Mouse (Mus musculus) urinary bladder, postnatal 25 days (tissue): ENCODE data around the gene Cx3cr1.
A peak's percentile ranks its signal among the peaks of the same experiment; 100 is the strongest.
"Not testable (repeated sequence)": the region's sequence is repeated elsewhere in the genome, so short reads cannot be mapped to it uniquely, and the experiment has no call there.

Source experiments
- DNase-seq: peaks from one replicate; pipeline ENCODE4 v3.0.0; 2022; ENCODE audit warnings: low spot score

The Cx3cr1 gene

DNA sequence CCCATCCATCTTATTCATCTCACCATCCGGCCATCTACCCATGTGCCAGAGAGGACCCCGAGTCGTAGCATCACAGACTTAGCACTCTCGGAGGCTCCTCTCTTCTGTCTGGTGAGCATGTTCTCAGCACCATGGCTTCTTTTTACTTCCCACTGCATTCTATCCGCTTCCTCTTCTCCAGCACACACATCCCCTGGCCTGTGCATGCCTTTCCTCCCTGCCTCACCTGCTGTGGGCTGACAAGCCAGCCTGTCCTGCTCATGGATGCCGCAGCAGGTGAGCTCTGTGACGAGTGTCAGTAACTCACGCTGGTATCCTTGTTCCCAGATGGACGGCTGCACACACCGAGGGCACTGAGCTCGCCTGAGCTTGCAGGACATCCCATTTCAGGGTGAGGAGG, at the start of gene Cx3cr1:
Gene Cx3cr1, minus strand, starts transcription at position 101 of the 400 bp plus-strand sequence.
- DNase-seq: no peak

DNA sequence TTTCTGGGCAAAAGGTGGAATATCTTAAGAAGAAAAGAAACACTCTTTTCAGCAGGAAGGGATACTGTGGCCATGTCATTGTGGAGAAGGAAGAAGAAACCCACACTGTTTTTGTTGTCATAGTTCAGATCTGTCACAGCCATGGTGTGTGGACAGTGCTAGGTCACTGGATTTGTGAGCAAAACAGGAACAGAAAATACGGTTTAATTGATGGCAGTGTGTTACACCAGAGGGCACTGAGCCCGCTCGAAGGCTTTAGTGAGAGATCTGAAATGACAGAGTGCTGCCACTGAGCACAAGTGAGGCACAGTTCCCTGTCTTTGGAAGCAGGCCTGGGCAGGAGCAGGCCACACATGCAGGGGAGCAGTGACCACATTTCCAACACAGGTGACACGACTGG, 48.5 kb upstream of the Cx3cr1 start:
- DNase-seq: no peak

DNA sequence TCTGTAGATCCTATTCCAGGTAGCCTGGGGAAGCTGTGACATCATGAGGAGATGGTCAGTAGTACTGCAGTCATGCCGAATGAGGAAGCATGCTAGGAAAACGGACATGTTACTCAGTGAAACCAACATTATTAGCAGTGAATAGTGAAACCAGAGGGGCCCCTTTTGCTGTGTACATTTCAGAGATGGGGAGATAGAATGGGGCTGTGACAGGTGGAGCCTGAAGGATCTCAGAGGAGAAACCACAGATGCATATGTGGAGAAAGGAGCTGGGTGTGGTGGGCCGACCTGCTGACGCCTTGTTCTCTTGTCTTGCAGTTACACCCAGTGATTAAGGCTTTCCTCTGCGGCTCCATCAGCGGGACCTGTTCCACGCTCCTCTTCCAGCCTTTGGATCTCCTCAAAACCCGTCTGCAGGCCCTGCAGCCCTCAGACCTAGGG, 46.5 kb upstream of the Cx3cr1 start:
- DNase-seq: no peak

DNA sequence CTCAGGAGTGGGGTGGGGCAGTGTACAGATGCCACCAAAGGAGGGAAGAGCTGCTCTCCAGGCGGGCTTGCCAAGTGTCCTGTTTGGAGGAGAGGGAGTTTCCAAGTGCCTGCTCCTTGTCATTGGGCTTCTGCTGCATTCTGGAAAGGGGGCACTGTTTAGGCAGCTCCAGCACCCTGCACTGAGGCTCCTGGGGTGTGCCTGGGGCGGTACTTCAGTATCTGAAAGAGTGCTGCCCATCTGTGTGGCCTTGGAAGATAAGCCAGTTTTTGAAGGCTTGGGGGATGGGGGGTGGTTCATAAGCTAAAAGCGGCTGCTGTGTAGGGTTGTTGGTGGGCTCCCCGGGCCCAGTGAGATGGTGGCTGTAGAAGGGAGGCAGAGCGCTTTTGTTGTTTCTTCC, 45.9 kb upstream of the Cx3cr1 start:
- DNase-seq: no peak

DNA sequence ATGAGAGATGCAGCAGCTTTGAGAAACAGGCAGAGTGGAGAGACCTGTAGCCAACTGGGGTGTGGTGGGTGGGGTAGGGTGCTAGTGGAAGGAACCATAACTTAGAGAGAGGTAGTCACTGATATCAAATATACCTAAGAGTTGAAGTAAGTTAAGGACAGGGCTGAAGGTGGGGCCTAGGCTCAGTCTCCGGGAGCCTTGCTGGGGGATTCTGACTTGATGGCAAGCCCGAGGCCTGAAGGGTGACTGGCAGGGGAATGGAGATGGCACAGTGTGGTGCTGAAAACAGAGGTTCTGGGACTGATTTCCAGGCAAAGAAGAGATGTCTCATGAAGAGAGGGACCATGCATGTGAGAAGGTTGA, 45.1 kb upstream of the Cx3cr1 start:
- DNase-seq: no peak

DNA sequence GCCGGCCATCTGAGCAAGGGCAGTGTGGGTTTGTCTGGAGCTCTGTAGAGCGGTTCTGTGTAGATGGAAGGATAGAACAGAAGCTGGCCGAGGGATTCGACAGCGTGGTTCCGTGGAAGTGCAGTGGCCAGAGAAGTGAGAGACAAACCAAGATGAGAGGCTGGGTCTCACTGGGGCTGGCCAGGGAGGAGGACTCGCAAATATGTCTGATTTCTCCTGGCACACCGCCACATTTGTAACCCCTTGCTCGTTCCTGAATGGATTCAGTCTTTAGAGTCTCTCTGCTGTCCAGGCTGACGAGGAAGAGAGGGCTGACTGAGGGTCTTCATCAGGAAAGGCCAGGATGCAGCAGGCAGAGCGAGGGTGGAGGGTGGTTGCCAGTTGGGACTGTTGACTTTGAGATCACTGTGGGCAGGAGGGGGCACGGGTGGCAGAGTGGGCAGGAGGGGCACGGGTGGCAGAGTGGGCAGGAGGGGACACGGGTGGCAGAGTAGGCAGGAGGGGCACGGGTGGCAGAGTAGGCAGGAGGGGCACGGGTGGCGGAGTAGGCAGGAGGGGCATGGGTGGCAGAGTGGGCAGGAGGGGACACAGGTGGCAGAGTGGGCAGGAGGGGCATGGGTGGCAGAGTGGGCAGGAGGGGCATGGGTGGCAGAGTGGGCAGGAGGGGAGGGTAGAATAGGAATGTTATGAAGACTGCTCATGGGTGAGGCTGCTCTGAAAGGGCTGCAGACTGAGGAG, 44.5 kb upstream of the Cx3cr1 start:
- no peak for DNase-seq

DNA sequence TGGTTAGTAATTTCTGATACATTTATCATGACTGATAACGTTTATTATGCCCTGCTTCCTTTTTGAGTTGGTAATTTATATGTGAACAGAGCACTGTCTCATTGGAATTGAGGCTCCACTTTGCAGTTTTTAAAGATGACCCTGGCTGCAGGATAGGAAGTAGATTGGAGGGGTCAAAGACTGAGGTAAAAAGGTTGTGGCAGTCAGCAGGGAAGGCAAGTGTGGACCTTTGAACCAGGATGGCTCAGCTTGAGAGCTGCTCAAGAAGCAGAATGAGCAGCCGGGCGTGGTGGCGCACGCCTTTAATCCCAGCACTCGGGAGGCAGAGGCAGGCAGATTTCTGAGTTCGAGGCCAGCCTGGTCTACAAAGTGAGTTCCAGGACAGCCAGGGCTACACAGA, 43.8 kb upstream of the Cx3cr1 start:
- DNase-seq: no peak

DNA sequence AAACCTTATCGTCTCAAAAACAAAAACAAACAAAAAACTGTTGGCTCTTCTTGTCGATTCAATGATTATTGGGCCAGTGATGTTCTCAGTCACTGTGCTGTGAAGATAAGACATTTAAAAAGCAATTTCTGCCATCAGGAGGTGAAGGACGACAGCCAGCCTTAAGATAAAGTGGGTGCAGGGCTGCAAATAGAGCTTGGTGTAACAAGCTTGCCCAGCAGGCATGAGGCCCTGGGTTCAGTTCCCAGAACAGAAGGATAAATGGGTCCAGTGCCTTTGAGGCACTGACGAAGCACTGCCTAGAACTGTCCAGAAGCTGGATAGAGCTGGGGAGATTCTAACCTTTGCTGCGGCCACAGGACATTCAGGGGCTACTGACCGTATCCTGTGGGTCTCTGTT, 42.8 kb upstream of the Cx3cr1 start:
- DNase-seq: no peak

DNA sequence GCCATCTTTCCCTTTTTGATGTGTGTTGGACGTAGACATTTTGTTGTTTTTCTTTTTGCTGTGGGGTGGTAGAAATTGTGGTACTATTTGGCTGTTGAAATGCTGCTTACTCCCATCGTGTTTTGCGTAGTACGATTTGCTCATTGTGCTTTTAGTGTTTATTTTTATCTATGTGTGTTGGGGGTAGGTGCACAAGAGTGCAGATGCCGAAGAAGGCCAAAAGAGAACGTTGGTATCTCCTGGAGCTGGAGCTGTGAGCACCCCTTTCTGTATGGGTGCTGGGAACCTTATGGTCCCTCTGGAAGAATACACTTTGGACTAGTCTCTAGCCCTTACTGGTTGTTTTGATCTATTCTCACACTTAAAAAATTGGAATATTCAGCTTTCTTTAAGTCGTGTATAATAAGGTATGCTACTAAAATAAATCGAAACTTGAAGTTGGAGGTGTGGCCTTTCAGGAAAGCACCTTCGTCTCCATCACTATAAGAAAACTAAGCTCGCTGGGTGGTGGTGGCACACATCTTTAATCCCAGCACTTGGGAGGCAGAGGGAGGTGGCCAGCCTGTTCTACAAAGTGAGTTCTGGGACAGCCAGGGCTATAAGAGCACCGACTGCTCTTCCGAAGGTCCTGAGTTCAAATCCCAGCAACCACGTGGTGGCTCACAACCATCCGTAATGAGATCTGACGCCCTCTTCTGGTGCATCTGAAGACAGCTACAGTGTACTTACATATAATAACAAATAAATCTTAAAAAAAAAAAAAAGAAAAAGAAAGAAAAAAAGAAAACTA, 41.7 kb upstream of the Cx3cr1 start:
- no peak for DNase-seq

DNA sequence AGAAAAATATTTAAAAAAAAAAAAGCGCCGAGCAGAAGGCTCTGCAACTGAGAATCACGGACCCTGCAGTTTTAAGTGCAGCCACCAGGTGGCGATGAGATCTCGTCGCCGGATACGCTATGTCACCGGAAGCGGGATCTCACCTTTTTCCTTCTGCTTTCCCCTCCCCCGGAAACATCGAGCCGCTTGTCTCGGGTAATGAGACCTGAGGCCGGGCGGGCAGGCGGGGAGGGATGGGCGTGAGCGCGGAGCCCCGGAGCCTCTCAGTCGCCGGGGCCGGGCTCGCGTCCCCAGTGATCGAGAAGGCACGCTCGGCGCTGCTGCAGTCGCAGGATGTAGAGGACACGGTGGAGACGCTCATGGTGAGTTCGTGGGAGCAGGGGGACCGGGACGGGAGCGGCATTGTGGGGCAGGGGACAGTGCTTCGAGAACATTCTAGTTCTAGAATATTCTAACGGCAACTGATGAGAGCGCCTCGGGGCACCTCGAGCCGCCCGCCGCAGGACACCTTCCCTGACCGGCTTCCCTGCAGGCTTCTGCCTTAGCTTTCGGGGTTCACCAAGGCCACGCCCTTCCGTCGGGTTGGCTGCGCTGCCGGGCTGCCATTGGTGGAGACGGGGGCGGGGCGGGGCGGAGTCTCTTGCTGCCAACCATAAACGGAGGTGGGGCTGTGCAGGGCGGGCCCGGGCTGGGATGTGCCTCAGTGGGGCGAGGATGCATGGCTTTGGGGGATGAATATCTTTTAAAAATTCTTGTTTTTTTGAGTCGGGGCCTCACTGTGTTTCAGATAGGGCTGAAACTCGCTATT, 40.7 kb upstream of the Cx3cr1 start, which contains the start of gene Slc25a38:
Gene Slc25a38, plus strand, starts transcription at position 164 of the 808 bp plus-strand sequence.
- DNase-seq: peak; percentile 92

DNA sequence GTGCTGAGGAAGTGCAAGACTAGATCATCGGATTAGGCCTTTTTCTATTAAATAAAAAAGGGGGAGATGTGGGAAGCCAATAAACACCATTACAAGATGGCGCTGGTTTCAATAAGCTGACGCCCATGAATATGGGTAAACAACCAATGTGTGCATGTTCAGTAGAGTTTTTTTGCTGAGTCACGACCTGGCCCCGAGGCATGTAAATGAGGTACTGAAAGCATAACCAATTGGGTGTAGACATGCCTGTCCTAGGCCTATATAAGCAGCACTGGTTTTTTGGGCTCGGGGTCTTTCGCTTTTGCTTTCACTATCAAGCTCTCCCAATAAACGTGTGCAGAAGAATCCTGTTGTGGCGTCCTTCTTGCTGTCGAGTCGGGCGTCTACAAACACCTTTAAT, 39.3 kb upstream of the Cx3cr1 start:
- DNase-seq: not testable (repeated sequence)

DNA sequence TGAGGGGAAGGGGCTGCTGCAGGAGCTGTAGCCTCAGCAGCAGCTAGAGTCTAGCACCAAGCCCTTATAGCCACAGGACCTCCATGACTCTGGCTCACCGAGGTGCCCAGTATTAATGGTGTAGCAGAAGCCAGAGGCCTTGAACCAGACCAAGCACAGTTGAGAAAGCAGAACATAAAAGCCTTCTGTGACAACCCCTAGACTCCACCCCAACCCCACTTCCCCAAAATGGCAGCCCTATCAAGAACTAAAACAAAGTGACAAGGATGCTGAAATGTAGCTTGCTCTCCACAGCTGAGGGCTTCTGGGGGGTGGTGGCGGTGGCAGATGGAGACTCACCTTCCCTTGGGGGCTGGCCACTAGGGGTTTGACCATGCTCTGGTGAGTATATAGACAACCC, 31.5 kb upstream of the Cx3cr1 start:
- DNase-seq: no peak

DNA sequence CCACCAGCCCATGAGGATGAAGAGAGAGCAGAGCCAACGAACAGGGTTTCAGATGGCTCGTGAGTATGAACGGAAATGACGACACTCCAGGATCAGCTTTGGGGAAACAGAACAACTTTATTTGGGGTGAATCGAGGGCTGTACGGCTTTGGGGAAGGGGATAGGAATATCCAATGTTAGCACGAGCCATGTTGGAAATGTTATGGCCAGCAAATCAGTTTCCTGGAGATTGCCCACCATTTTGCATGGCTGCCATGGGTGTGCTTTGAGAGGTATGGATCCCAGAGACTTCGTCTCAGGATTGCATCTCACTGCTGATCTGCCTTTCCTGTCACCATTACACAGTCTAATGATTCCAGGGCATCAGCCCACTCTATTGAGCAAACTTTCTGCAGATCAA, 29.6 kb upstream of the Cx3cr1 start:
- DNase-seq: no peak

DNA sequence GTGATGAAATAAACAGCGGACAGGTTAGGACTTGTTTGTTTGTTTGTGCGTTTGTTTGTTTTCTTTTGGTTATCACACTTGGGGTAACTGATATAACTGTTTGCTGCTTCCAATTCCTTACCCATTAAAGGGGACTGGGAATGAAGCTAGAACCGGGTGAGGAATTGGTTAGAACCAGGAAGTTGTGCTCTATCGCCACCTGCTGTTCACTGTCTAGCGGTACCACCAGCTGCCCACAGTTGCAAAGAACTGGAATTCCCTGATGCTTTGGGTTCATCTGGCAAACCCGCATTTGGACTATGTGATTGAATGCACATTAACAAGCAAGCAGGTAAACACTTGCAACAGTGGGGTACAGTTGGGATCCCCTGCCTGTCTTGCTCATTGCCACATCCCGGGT, 29.0 kb upstream of the Cx3cr1 start:
- peak; percentile 68 for DNase-seq

DNA sequence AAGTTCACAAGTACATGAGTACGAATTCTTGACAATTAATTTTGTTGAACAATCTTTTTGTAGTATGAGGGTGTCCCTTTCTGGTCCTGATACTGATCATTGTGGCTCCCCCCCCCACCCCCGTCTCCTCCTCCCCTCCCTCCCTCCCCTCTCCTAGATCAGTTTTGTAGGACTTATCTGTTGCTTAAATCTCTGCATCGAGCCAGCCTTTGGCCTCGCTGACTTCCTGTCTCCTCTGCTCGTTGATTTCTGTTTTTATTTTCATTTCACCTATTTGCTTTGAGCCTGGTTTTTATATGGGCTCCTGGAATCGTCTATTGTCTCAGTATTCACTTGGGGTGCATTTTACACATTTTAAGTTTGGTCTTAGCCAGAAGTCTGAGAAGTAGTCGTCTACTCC, 26.2 kb upstream of the Cx3cr1 start:
- DNase-seq: no peak

DNA sequence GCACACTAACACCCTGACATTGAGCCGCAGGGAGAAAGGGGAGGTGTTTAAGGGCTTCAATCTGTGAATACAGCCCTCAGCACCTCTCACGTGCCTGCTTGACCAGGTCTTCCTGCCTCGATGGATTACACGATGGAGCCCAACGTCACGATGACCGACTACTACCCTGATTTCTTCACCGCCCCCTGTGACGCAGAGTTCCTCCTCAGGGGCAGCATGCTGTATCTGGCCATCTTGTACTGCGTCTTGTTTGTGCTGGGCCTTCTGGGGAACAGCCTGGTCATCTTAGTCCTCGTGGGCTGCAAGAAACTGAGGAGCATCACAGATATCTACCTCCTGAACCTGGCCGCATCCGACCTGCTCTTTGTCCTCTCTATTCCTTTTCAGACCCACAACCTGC, 24.0 kb upstream of the Cx3cr1 start:
- DNase-seq: no peak

DNA sequence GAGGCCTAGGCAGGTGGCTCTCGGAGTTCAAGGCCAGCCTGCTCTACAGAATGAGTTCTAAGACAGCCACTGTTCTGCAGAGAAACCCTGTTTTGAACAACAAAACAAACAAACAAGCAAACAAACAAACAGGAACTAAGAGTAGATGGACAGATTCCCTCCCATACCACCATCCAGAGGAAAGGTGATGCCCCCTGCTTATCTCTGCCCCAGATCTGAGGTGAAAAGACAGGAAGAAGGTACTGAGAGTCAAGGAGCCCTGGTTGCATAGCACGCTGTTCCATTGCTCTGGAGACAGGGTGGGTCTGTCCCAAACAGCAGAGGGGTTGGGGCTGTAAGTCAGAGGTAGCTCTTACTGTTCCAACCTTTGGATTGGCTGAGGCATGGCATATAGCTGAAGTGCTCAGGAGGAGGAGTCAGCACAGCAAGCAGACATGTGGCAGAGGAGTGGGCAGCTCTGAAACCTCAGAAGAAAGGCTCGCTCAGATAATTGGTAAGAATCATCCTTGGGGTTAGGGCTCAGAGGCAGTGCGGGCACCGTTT, 22.1 kb upstream of the Cx3cr1 start, which contains the start of gene Ccr8:
Gene Ccr8, plus strand, starts transcription at position 419 of the 543 bp plus-strand sequence.
- no peak for DNase-seq

DNA sequence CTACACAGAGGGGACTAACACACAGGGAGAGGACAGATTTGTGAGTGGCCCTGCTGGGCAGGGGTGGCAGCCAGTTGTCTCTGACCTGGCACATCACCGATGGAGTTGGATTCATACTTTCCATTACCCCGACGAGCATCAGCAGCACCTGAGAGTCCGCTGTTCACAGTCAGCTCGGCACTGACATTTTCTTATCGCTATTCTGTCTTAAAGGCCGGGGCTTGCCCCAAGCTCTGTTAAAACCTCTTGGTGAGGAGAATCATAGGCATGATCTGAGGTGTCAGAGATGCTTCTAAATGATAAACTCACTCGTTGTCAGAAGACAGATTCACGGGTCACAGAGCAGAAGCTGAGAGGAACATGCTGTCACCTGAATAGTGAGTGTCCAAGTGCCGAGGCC, 21.4 kb upstream of the Cx3cr1 start:
- no peak for DNase-seq

DNA sequence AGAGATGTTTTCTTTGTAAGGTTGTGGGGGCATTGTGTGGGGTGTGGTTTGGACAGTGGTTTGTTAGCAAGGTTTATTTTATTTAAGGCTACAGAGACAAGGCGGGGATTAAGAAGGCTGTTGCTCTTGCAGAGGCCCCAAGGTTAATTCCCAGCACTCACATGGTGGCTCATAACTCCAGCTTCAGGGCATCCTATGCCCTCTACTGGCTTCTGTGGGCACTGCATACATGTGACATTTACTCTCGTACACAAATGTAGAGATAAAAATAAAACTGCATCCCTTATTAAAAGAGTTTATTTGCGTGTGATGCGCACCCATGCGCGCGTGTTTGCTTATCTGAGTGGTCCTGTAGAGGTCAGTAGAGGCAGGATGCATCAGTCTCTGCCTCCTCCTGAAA, 19.4 kb upstream of the Cx3cr1 start:
- DNase-seq: no peak

DNA sequence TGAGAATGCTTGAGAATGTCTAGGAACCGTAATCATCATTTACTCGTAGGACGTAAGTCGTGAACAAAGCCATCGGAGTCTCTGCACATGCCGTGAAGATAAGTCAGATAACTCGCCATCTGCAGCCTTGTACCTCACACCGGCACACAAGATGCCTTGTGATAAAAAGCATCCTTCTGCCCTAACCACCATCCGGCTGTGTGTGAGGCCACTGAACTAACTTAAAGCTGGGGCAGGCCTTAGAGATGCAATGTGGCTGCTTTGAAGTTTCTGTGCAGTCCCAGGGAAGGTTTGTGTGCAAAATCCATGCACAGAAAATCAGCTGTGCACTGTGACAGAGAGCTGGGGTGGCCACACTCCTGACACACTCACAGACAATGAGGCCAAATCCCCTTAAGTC, 14.7 kb upstream of the Cx3cr1 start:
- no peak for DNase-seq

DNA sequence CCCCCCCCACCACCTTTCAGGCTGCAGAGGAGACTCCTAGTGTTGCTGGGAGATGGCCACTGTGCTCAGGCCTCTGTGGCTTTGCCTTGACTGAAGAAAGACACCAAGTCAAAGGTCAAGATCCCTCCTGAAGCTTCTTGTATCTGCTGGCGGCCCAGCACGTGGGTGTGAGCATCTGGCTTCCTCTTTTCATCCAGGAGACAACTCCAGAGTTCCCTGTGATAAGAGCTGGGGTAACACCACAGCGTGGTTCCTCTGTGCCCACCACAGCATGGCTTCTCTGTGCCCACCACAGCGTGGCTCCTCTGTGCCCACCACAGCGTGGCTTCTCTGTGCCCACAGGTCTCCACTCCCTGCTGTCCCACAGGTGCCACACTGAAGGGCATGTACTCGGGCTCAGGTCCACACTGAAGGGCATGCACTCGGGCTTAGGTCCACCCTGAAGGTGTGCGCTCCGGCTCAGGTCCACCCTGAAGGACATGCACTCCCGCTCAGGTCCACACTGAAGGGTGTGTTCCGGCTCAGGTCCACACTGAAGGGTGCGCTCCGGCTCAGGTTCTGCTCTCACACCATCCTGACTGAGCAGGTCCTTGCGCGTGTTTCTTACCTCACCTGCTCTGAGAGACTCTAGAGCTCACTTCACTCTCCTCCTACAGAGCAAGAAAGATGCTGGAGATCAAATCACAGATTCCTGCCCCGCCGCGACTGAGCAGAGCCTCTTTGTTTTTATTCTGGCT, 13.6 kb upstream of the Cx3cr1 start:
- DNase-seq: no peak

DNA sequence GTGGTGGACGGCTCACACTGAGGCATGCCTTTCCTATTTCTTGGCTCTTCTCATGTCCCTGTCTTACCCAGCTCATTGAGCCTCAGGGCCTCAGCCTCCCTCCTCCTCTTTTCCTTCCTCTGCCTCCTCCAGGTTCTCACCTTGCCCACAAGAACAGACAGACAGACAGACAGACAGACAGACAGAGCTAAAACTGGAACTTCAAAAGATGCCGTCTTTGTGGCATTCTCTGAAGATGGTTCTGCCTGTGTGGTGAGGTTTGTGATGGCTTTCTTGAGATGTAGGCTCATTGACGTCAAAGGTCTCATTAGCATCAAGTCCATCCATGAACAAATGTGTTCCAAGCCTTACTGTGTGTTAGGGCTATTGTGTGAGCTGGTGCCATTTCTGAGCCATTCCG, 13.0 kb upstream of the Cx3cr1 start:
- no peak for DNase-seq
